In the genomic region with DNA sequence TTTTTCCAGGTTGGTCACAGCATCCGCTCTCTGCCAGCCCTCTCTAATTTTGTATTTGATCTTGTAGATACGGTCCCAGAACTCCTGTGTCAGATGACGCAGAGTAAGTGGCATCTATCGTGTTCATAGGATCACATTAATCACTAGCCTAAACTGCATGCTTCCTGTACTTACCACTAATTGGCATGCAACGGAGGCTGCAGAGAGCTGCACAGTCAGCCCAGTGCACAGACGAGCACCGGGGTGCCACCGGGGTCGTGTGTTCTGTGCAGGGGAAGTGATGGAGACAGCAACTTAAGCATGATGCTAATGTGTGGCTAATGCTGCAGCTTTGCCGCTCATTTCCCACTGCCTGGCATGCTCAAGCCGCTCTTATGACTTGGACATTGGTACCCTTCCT, we compare ENCODE assay signal across 28 mouse cellular contexts.
DNase-seq lines count a peak whose midpoint lies in the region; ATAC-seq and TF ChIP-seq lines count a peak whose summit lies in the region.
"Had no signal": no experiment of that assay in that cellular context is flagged by ENCODE, and none has a peak within 500 bp of the region (broad histone marks: within the 10 kb centered on the region; RNA-seq: fewer than 3 reads in every experiment).

No protein-coding gene starts in this region.

- no peaks in the 10 kb centered on the region for H3K27me3 ChIP-seq in hindbrain, embryonic 12.5 days
- H3K27me3 ChIP-seq in hindbrain, postnatal 0 days (ENCODE audit: insufficient read depth, low read length): no peaks in the 10 kb centered on the region
- peaks cover 2% of the 10 kb centered on the region; the same call in 1 of the 2 replicates for H3K27me3 ChIP-seq in embryonic facial prominence, embryonic 10.5 days (replicated peaks; ENCODE audit: low read depth, poor library complexity, severe bottlenecking)
- H3K27me3 ChIP-seq: CH12.LX; limb, embryonic 13.5 days; lung, embryonic 15.5 days had no signal

- H3K9ac ChIP-seq in hindbrain, embryonic 12.5 days: no peak overlapping the region
- H3K9ac ChIP-seq in hindbrain, postnatal 0 days (replicated peaks; ENCODE audit: low read length): no peak overlapping the region
- H3K9ac ChIP-seq: limb, embryonic 13.5 days; liver, embryonic 14.5 days; lung, embryonic 15.5 days had no signal

- ATAC-seq in hindbrain, embryonic 12.5 days (ENCODE audit: low FRiP score): no peak
- ATAC-seq in hindbrain, postnatal 0 days: no peak
- ATAC-seq: forebrain, embryonic 14.5 days; intestine, postnatal 0 days had no signal

- H3K36me3 ChIP-seq in hindbrain, embryonic 12.5 days: no peaks in the 10 kb centered on the region
- H3K36me3 ChIP-seq in hindbrain, postnatal 0 days (ENCODE audit: insufficient read depth, low read length): no peaks in the 10 kb centered on the region
- peaks cover 21% of the 10 kb centered on the region for H3K36me3 ChIP-seq in embryonic facial prominence, embryonic 10.5 days (replicated peaks)
- H3K36me3 ChIP-seq: G1E; lung, embryonic 15.5 days had no signal

- intact Hi-C loops in left cerebral cortex, adult 2 months (cut with DNase I): no loop called here

- DNase-seq in hindbrain, postnatal 0 days (ENCODE audit: low spot score): no peak
- peak; percentile 61 for DNase-seq in MN1 (ENCODE audit: low spot score)
- peak; percentile 70 for DNase-seq in embryonic facial prominence, embryonic 10.5 days (ENCODE audit: low spot score)
- peak; percentile 37 for DNase-seq in forelimb bud, embryonic 11.5 days (ENCODE audit: low read depth, low spot score)
- DNase-seq in left cerebral cortex, adult 2 months (ENCODE audit: extremely low spot score in 1 of 2, low spot score in 2 of 2): no peak
- no peak for DNase-seq in gastrocnemius, adult 8-10 months (ENCODE audit: low spot score in 2 of 2)
- DNase-seq: adrenal gland, adult 2 months; B cell, adult 2 months; cerebellum, adult 18-20 months; cerebellum, postnatal 14 days; gastrocnemius, postnatal 10 days; heart, adult 2 months; kidney, postnatal 25 days; lung, postnatal 36 days; right cerebral cortex, postnatal 25 days; spleen, adult 18-20 months; thymus, postnatal 14 days had no signal

- H3K27ac ChIP-seq in hindbrain, embryonic 12.5 days: peak overlapping the region; percentile 48
- H3K27ac ChIP-seq in hindbrain, postnatal 0 days: no peak overlapping the region
- H3K27ac ChIP-seq in embryonic facial prominence, embryonic 10.5 days (replicated peaks): peak overlapping the region; percentile 72
- no peak overlapping the region for H3K27ac ChIP-seq in left cerebral cortex, adult 2 months
- H3K27ac ChIP-seq: heart, adult 2 months; layer of hippocampus, adult 2 months; limb, embryonic 13.5 days; liver, embryonic 14.5 days; lung, embryonic 15.5 days had no signal

- TF ChIP-seq CTCF in hindbrain, postnatal 0 days (IDR thresholded peaks at IDR 0.05; ENCODE audit: low read depth): no peak
- no peak for TF ChIP-seq CTCF in left cerebral cortex, adult 2 months (IDR thresholded peaks at IDR 0.05)

- no peak overlapping the region for H3K4me2 ChIP-seq in hindbrain, embryonic 12.5 days (replicated peaks)
- H3K4me2 ChIP-seq in hindbrain, postnatal 0 days (ENCODE audit: low read depth, low read length): no peak overlapping the region
- H3K4me2 ChIP-seq: limb, embryonic 13.5 days; lung, embryonic 15.5 days had no signal

- no peak overlapping the region for H3K4me3 ChIP-seq in hindbrain, embryonic 12.5 days
- H3K4me3 ChIP-seq in hindbrain, postnatal 0 days (ENCODE audit: low read length): no peak overlapping the region
- no peak overlapping the region for H3K4me3 ChIP-seq in embryonic facial prominence, embryonic 10.5 days
- no peak overlapping the region for H3K4me3 ChIP-seq in left cerebral cortex, adult 2 months
- H3K4me3 ChIP-seq: erythroblast, embryonic 14.5 days; heart, adult 2 months; layer of hippocampus, adult 2 months; limb, embryonic 13.5 days; lung, embryonic 15.5 days; megakaryocyte, embryonic 14.5 days had no signal

- WGBS in hindbrain, embryonic 12.5 days: 44% methylated on average over 11 of the region's 11 CpGs
- 48% methylated on average over 11 of the region's 11 CpGs for WGBS in hindbrain, postnatal 0 days
- WGBS in embryonic facial prominence, embryonic 10.5 days: 44% methylated on average over 11 of the region's 11 CpGs

- H3K4me1 ChIP-seq in hindbrain, embryonic 12.5 days: peaks cover 27% of the 10 kb centered on the region
- H3K4me1 ChIP-seq in hindbrain, postnatal 0 days (ENCODE audit: insufficient read depth, low read length): peaks cover 6% of the 10 kb centered on the region; the same call in 1 of the 2 replicates
- peaks cover 57% of the 10 kb centered on the region for H3K4me1 ChIP-seq in embryonic facial prominence, embryonic 10.5 days

- H3K9me3 ChIP-seq in hindbrain, embryonic 12.5 days (replicated peaks): no peaks in the 10 kb centered on the region
- H3K9me3 ChIP-seq in hindbrain, postnatal 0 days (ENCODE audit: low read length): no peaks in the 10 kb centered on the region
- no peaks in the 10 kb centered on the region for H3K9me3 ChIP-seq in embryonic facial prominence, embryonic 10.5 days
- H3K9me3 ChIP-seq: limb, embryonic 13.5 days; lung, embryonic 15.5 days; megakaryocyte, embryonic 14.5 days had no signal

Comparison
In these comparisons a context has a peak if more than half of its experiments do, and no peak if none do; other contexts are left out.
1. H3K27ac ChIP-seq: peak in hindbrain, embryonic 12.5 days (single experiment) and embryonic facial prominence, embryonic 10.5 days (single experiment); none in hindbrain, postnatal 0 days (single experiment) and left cerebral cortex, adult 2 months (single experiment).
2. DNase-seq: peak in MN1 (single experiment), embryonic facial prominence, embryonic 10.5 days (single experiment) and forelimb bud, embryonic 11.5 days (single experiment); none in hindbrain, postnatal 0 days (single experiment), left cerebral cortex, adult 2 months (0 of 2) and gastrocnemius, adult 8-10 months (0 of 2).